ENCODE assay signal across 16 mouse cellular contexts in genomic region chr12:108251825-108252542, GRCm38 (mm10). TPM values are rescaled to one million over a fixed set of nuclear protein-coding genes. Genes with fewer than 3 reads are reported as not detected.
DNase-seq lines count a peak whose midpoint lies in the region; ATAC-seq and TF ChIP-seq lines count a peak whose summit lies in the region.
"Had no signal": no experiment of that assay in that cellular context is flagged by ENCODE, and none has a peak within 500 bp of the region (broad histone marks: within the 10 kb centered on the region; RNA-seq: fewer than 3 reads in every experiment).

No protein-coding gene starts in this region.

- no peak for DNase-seq in heart, postnatal 14 days
- DNase-seq in kidney, postnatal 0 days (ENCODE audit: low spot score) = no peak
- DNase-seq in kidney, postnatal 36 days = no peak
- peak; percentile 60 to 63 for DNase-seq in adrenal gland, postnatal 36 days
- no peak for DNase-seq in liver, postnatal 0 days
- DNase-seq in right cerebral cortex, postnatal 14 days = no peak
- DNase-seq in thymus, adult 18-20 months = no peak
- DNase-seq: cerebellum, adult 9-10 months; embryo, embryonic 11 days; heart, postnatal 36 days; retina, postnatal 1 day; thymus, postnatal 36 days had no signal

- H3K9ac ChIP-seq in heart, embryonic 13.5 days = peak overlapping the region; percentile 61
- no peak overlapping the region for H3K9ac ChIP-seq in kidney, postnatal 0 days (ENCODE audit: low read depth, low read length)
- H3K9ac ChIP-seq in liver, postnatal 0 days (replicated peaks) = no peak overlapping the region

- WGBS in heart, embryonic 13.5 days = 55% methylated on average over 15 of the region's 15 CpGs
- WGBS in kidney, postnatal 0 days = 65% methylated on average over 15 of the region's 15 CpGs
- WGBS in liver, postnatal 0 days (ENCODE audit: insufficient replicate concordance) = 61% methylated on average over 15 of the region's 15 CpGs

- TF ChIP-seq EP300 in liver, postnatal 0 days (IDR thresholded peaks at IDR 0.05; ENCODE audit: low read depth) = no peak

- no peaks in the 10 kb centered on the region for H3K36me3 ChIP-seq in heart, embryonic 13.5 days
- no peaks in the 10 kb centered on the region for H3K36me3 ChIP-seq in kidney, postnatal 0 days (ENCODE audit: insufficient read depth, low read length)
- no peaks in the 10 kb centered on the region for H3K36me3 ChIP-seq in liver, postnatal 0 days (replicated peaks; ENCODE audit: insufficient read depth, low read length)

- H3K4me3 ChIP-seq in heart, embryonic 13.5 days = no peak overlapping the region
- no peak overlapping the region for H3K4me3 ChIP-seq in kidney, postnatal 0 days (replicated peaks; ENCODE audit: low read depth, low read length)
- no peak overlapping the region for H3K4me3 ChIP-seq in liver, postnatal 0 days (ENCODE audit: low read depth, low read length)
- H3K4me3 ChIP-seq: left cerebral cortex, adult 2 months had no signal

- H3K27ac ChIP-seq in heart, embryonic 13.5 days (replicated peaks) = peak overlapping the region; percentile 70
- peak overlapping the region; percentile 50; the same call in 1 of the 2 replicates for H3K27ac ChIP-seq in kidney, postnatal 0 days
- no peak overlapping the region for H3K27ac ChIP-seq in liver, postnatal 0 days (ENCODE audit: low read depth)
- H3K27ac ChIP-seq: left cerebral cortex, adult 2 months; macrophage had no signal

- no peaks in the 10 kb centered on the region for H3K9me3 ChIP-seq in heart, embryonic 13.5 days
- no peaks in the 10 kb centered on the region for H3K9me3 ChIP-seq in kidney, postnatal 0 days (replicated peaks; ENCODE audit: low read length)
- H3K9me3 ChIP-seq in liver, postnatal 0 days (ENCODE audit: low read length) = no peaks in the 10 kb centered on the region

- no peak overlapping the region for H3K4me2 ChIP-seq in heart, embryonic 13.5 days
- no peak overlapping the region for H3K4me2 ChIP-seq in kidney, postnatal 0 days (ENCODE audit: low read length)
- H3K4me2 ChIP-seq in liver, postnatal 0 days (ENCODE audit: low read depth, low read length) = no peak overlapping the region

- intact Hi-C loops in heart, postnatal 14 days (cut with DNase I) = no loop called here

- H3K27me3 ChIP-seq in heart, embryonic 13.5 days (replicated peaks) = no peaks in the 10 kb centered on the region
- H3K27me3 ChIP-seq in kidney, postnatal 0 days (ENCODE audit: insufficient read depth, low read length) = no peaks in the 10 kb centered on the region
- H3K27me3 ChIP-seq in liver, postnatal 0 days (ENCODE audit: insufficient read depth, low read length) = no peaks in the 10 kb centered on the region

- no peak for TF ChIP-seq CTCF in kidney, postnatal 0 days (IDR thresholded peaks at IDR 0.05; ENCODE audit: low read depth)
- TF ChIP-seq CTCF in liver, postnatal 0 days (IDR thresholded peaks at IDR 0.05; ENCODE audit: low read depth) = no peak

- peaks cover 93% of the 10 kb centered on the region for H3K4me1 ChIP-seq in heart, embryonic 13.5 days
- peaks cover 52% of the 10 kb centered on the region for H3K4me1 ChIP-seq in kidney, postnatal 0 days (replicated peaks; ENCODE audit: insufficient read depth, low read length)
- H3K4me1 ChIP-seq in liver, postnatal 0 days (ENCODE audit: insufficient read depth) = peaks cover 29% of the 10 kb centered on the region

- ATAC-seq in heart, embryonic 13.5 days (ENCODE audit: extremely low read depth, insufficient number of reproducible peaks, low FRiP score, low TSS enrichment) = no peak
- ATAC-seq in kidney, postnatal 0 days (replicated peaks; ENCODE audit: low FRiP score, low read depth) = no peak
- ATAC-seq in liver, postnatal 0 days = peak; percentile 4; the same call in 1 of the 2 replicates

RNA-seq across cellular contexts. Expression of gene Ccdc85c, which starts 23.2 kb away (rescaled TPM):
- polyA plus RNA-seq in heart, embryonic 13.5 days (2015; fragmentation: Nextera tagmentation; extraction: Ambion mirVana) = 4.9 and 5.8 TPM in 2 replicates
- 10 to 100 TPM; 33.2 to 35.2 TPM for total RNA-seq in heart, postnatal 14 days (2021)
- 7.2 and 7.7 TPM in 2 replicates for polyA plus RNA-seq in kidney, postnatal 0 days (2015; fragmentation: Nextera tagmentation; extraction: Ambion mirVana)
- total RNA-seq in adrenal gland, postnatal 36 days (2021) = 10 to 100 TPM; 21.6 to 28.8 TPM
- polyA plus RNA-seq in liver, postnatal 0 days (2015; fragmentation: Nextera tagmentation; extraction: Ambion mirVana) = 1.5 TPM in 2 replicates

RNA-seq across cellular contexts. Expression of gene Hhipl1, which starts 54.1 kb away (rescaled TPM):
- 0.71 and 1.1 TPM in 2 replicates for polyA plus RNA-seq in heart, embryonic 13.5 days (2015; fragmentation: Nextera tagmentation; extraction: Ambion mirVana)
- total RNA-seq in heart, postnatal 14 days (2021) = 1 to 10 TPM; 1.7 TPM
- polyA plus RNA-seq in kidney, postnatal 0 days (2015; fragmentation: Nextera tagmentation; extraction: Ambion mirVana) = 0.37 and 0.43 TPM in 2 replicates
- under 1 TPM; 0.76 to 0.86 TPM for total RNA-seq in adrenal gland, postnatal 36 days (2021)
- polyA plus RNA-seq in liver, postnatal 0 days (2015; fragmentation: Nextera tagmentation; extraction: Ambion mirVana) = 0.02 TPM in 1 of 2 replicates, not detected in the other
- total RNA-seq: MEL had no signal
- polyA plus RNA-seq: macrophage had no signal

Comparison
In these comparisons a context has a peak if more than half of its experiments do, and no peak if none do; other contexts are left out.
1. DNase-seq: peak in adrenal gland, postnatal 36 days (2 of 2); none in heart, postnatal 14 days (0 of 2), kidney, postnatal 0 days (single experiment), kidney, postnatal 36 days (0 of 2), liver, postnatal 0 days (single experiment), right cerebral cortex, postnatal 14 days (single experiment) and thymus, adult 18-20 months (0 of 2).